In genomic region chr5:17299846-17300245, GRCm38 (mm10) we compare ENCODE assay signal across 33 mouse cellular contexts.
A peak's percentile ranks its signal among the peaks of the same experiment; 100 is the strongest.
DNase-seq lines count a peak whose midpoint lies in the region; ATAC-seq lines count a peak whose summit lies in the region.
"Had no signal": no experiment of that assay in that cellular context is flagged by ENCODE, and none has a peak within 500 bp of the region (broad histone marks: within the 10 kb centered on the region; RNA-seq: fewer than 3 reads in every experiment).

No protein-coding gene starts in this region.

- no peaks in the 10 kb centered on the region; the same call in 1 of the 2 replicates for H3K4me1 ChIP-seq in forebrain, embryonic 14.5 days (ENCODE audit: control insufficient read depth, insufficient read depth, low read length)
- H3K4me1 ChIP-seq in forebrain, embryonic 10.5 days = peaks cover 8% of the 10 kb centered on the region
- no peaks in the 10 kb centered on the region for H3K4me1 ChIP-seq in intestine, embryonic 16.5 days (ENCODE audit: control insufficient read depth, insufficient read depth, low read length)
- H3K4me1 ChIP-seq: embryonic facial prominence, embryonic 10.5 days; embryonic facial prominence, embryonic 15.5 days; heart, embryonic 12.5 days; kidney, embryonic 15.5 days; limb, embryonic 10.5 days; limb, embryonic 15.5 days; midbrain, embryonic 13.5 days; neural tube, embryonic 13.5 days had no signal

- no peaks in the 10 kb centered on the region for H3K27me3 ChIP-seq in forebrain, embryonic 14.5 days (replicated peaks; ENCODE audit: control insufficient read depth, insufficient read depth, low read length)
- peaks cover 14% of the 10 kb centered on the region for H3K27me3 ChIP-seq in forebrain, embryonic 10.5 days (ENCODE audit: poor library complexity, severe bottlenecking)
- no peaks in the 10 kb centered on the region for H3K27me3 ChIP-seq in intestine, embryonic 16.5 days (replicated peaks; ENCODE audit: control insufficient read depth, insufficient read depth, low read length)
- H3K27me3 ChIP-seq: embryonic facial prominence, embryonic 15.5 days; heart, embryonic 12.5 days; kidney, embryonic 15.5 days; limb, embryonic 15.5 days; midbrain, embryonic 13.5 days; neural tube, embryonic 13.5 days; Patski had no signal

- no peak overlapping the region for H3K9ac ChIP-seq in forebrain, embryonic 14.5 days (ENCODE audit: low read length)
- H3K9ac ChIP-seq in intestine, embryonic 16.5 days (ENCODE audit: low read depth, low read length) = no peak overlapping the region
- H3K9ac ChIP-seq: embryonic facial prominence, embryonic 15.5 days; heart, embryonic 12.5 days; hindbrain, embryonic 14.5 days; kidney, embryonic 15.5 days; limb, embryonic 15.5 days; liver, embryonic 14.5 days; midbrain, embryonic 13.5 days; neural tube, embryonic 13.5 days had no signal

- DNase-seq in forebrain, embryonic 14.5 days (ENCODE audit: low spot score) = peak; percentile 30
- DNase-seq in forebrain, embryonic 10.5 days (ENCODE audit: extremely low spot score, low spot score) = no peak
- peak; percentile 1 to 25 for DNase-seq in layer of hippocampus, adult 18-20 months (ENCODE audit: low spot score in 2 of 2)
- no peak for DNase-seq in layer of hippocampus, postnatal 36 days
- peak; percentile 3 for DNase-seq in brain, embryonic 18.5 days (ENCODE audit: low read depth, low spot score)
- DNase-seq in urinary bladder, postnatal 25 days (ENCODE audit: low spot score) = no peak
- DNase-seq: adrenal gland, postnatal 10 days; cerebellum, adult 18-20 months; cerebellum, postnatal 14 days; gastrocnemius, adult 2 months; heart, adult 2 months; heart, postnatal 4 days; kidney, adult 18-20 months; kidney, postnatal 25 days; lung, adult 2 months; lung, postnatal 10 days; retina, postnatal 1 day; right cerebral cortex, postnatal 14 days had no signal

- no peaks in the 10 kb centered on the region for H3K36me3 ChIP-seq in forebrain, embryonic 14.5 days (ENCODE audit: control insufficient read depth, insufficient read depth, low read length)
- no peaks in the 10 kb centered on the region for H3K36me3 ChIP-seq in forebrain, embryonic 10.5 days (replicated peaks)
- no peaks in the 10 kb centered on the region for H3K36me3 ChIP-seq in intestine, embryonic 16.5 days (ENCODE audit: control insufficient read depth, insufficient read depth, low read length)
- H3K36me3 ChIP-seq: embryonic facial prominence, embryonic 10.5 days; embryonic facial prominence, embryonic 15.5 days; G1E; heart, embryonic 12.5 days; kidney, embryonic 15.5 days; limb, embryonic 10.5 days; limb, embryonic 15.5 days; midbrain, embryonic 13.5 days; neural tube, embryonic 13.5 days had no signal

- no peak overlapping the region for H3K4me3 ChIP-seq in forebrain, embryonic 14.5 days (ENCODE audit: low read depth, low read length)
- no peak overlapping the region for H3K4me3 ChIP-seq in forebrain, embryonic 10.5 days
- no peak overlapping the region for H3K4me3 ChIP-seq in intestine, embryonic 16.5 days (ENCODE audit: low read length)
- H3K4me3 ChIP-seq: embryonic facial prominence, embryonic 10.5 days; embryonic facial prominence, embryonic 15.5 days; gastrocnemius, adult 2 months; heart, adult 2 months; heart, embryonic 12.5 days; kidney, embryonic 15.5 days; limb, embryonic 10.5 days; limb, embryonic 15.5 days; midbrain, embryonic 13.5 days; neural tube, embryonic 13.5 days had no signal

- no peaks in the 10 kb centered on the region for H3K9me3 ChIP-seq in forebrain, embryonic 14.5 days (replicated peaks; ENCODE audit: control insufficient read depth, low read length)
- no peaks in the 10 kb centered on the region for H3K9me3 ChIP-seq in forebrain, embryonic 10.5 days
- no peaks in the 10 kb centered on the region for H3K9me3 ChIP-seq in intestine, embryonic 16.5 days (ENCODE audit: control insufficient read depth, low read length)
- H3K9me3 ChIP-seq: embryonic facial prominence, embryonic 10.5 days; embryonic facial prominence, embryonic 15.5 days; G1E; heart, embryonic 12.5 days; kidney, embryonic 15.5 days; limb, embryonic 10.5 days; limb, embryonic 15.5 days; midbrain, embryonic 13.5 days; neural tube, embryonic 13.5 days had no signal

- no peak overlapping the region for H3K27ac ChIP-seq in forebrain, embryonic 14.5 days (ENCODE audit: low read depth, low read length)
- no peak overlapping the region for H3K27ac ChIP-seq in forebrain, embryonic 10.5 days
- H3K27ac ChIP-seq in intestine, embryonic 16.5 days (ENCODE audit: low read length) = no peak overlapping the region
- H3K27ac ChIP-seq: embryonic facial prominence, embryonic 10.5 days; embryonic facial prominence, embryonic 15.5 days; gastrocnemius, adult 2 months; heart, adult 2 months; hindbrain, embryonic 14.5 days; kidney, embryonic 15.5 days; limb, embryonic 10.5 days; limb, embryonic 15.5 days; liver, embryonic 14.5 days; macrophage; midbrain, embryonic 13.5 days; neural tube, embryonic 13.5 days had no signal

- no peak overlapping the region for H3K4me2 ChIP-seq in forebrain, embryonic 14.5 days (ENCODE audit: low read length)
- no peak overlapping the region for H3K4me2 ChIP-seq in intestine, embryonic 16.5 days (ENCODE audit: low read depth, low read length)
- H3K4me2 ChIP-seq: embryonic facial prominence, embryonic 15.5 days; heart, embryonic 12.5 days; hindbrain, embryonic 14.5 days; kidney, embryonic 15.5 days; limb, embryonic 15.5 days; midbrain, embryonic 13.5 days; neural tube, embryonic 13.5 days had no signal

- no peak for ATAC-seq in forebrain, embryonic 14.5 days
- ATAC-seq in intestine, embryonic 16.5 days = no peak
- ATAC-seq: inflammation-experienced regulatory T-cells, adult 6 months; midbrain, embryonic 13.5 days; Patski had no signal

Comparison
In these comparisons a context has a peak if more than half of its experiments do, and no peak if none do; other contexts are left out.
1. DNase-seq: peak in forebrain, embryonic 14.5 days (single experiment), layer of hippocampus, adult 18-20 months (2 of 2) and brain, embryonic 18.5 days (single experiment); none in forebrain, embryonic 10.5 days (single experiment), layer of hippocampus, postnatal 36 days (0 of 2) and urinary bladder, postnatal 25 days (single experiment).